Mouse (Mus musculus) cortical plate, adult 2 months (tissue): Measurements from ENCODE around the gene Zfp207. TPM values are rescaled to one million over a fixed set of nuclear protein-coding genes. Genes with fewer than 3 reads are reported as not detected.
A peak's percentile ranks its signal among the peaks of the same experiment; 100 is the strongest.

Experiments used
- H3K27ac ChIP-seq: fragments of 200-500 bp; 2 replicates; pipeline ENCODE4 v1.5.1; 2012; ENCODE audit warnings: low read length, control low read depth, inconsistent platforms; ENCODE audit not compliant: insufficient read depth
- H3K4me1 ChIP-seq: fragments of 200-500 bp; 2 replicates; pipeline ENCODE4 v1.6.1; 2011; ENCODE audit warnings: low read length; ENCODE audit not compliant: control insufficient read depth, insufficient read depth
- H3K4me3 ChIP-seq: fragments of 200-500 bp; 2 replicates; pipeline ENCODE4 v1.5.1; 2011; ENCODE audit warnings: mild to moderate bottlenecking, low read length, control low read depth; ENCODE audit not compliant: insufficient read depth
- CTCF ChIP-seq: fragments of 200-500 bp; IDR thresholded peaks from 2 replicates; pipeline ENCODE4 v1.5.1; 2011; ENCODE audit warnings: mild to moderate bottlenecking, control low read depth, low read length; ENCODE audit not compliant: insufficient read depth; ENCODE audit errors: extremely low read depth
- POLR2A ChIP-seq: fragments of 200-500 bp; IDR thresholded peaks from 2 replicates; pipeline ENCODE4 v1.6.1; 2011; ENCODE audit warnings: mild to moderate bottlenecking, low read length, control low read depth; ENCODE audit not compliant: insufficient read depth; ENCODE audit errors: extremely low read depth
- polyA plus RNA-seq: library from polyadenylated mRNA; depleted of rRNA; stranded (reverse); fragments of >200 nt; gene quantifications from 2 replicates; pipeline ENCODE4 v1.2.3, GENCODE M21; 2012; rRNA removed

Gene Zfp207
- polyA plus RNA-seq, 1 experiment = 121 TPM

- Histone ChIP-seq H3K27ac (no peak overlapping the region), H3K4me3 (peak overlapping the region; percentile 95)
These were observed 46.6 kb downstream of the Zfp207 start for GRCm38 (mm10) chr11:80429500-80430166.

GRCm38 (mm10) chr11:80430366-80430910 lies 47.4 kb downstream of the Zfp207 start:
- Histone ChIP-seq H3K4me3 (no peak overlapping the region; the same call in 1 of the 2 replicates), H3K27ac (no peak overlapping the region), H3K4me1 (peaks cover 2% of the 10 kb centered on the region; the same call in 1 of the 2 replicates)
- TF ChIP-seq POLR2A = no peak
- TF ChIP-seq CTCF = no peak

More at GRCm38 (mm10) chr11:80429500-80430166, 46.6 kb downstream of the Zfp207 start:
- H3K4me1 ChIP-seq = peaks cover 2% of the 10 kb centered on the region; the same call in 1 of the 2 replicates
- TF ChIP-seq POLR2A = no peak
- TF ChIP-seq CTCF = no peak

- Histone ChIP-seq H3K4me1 (no peaks in the 10 kb centered on the region), H3K27ac (no peak overlapping the region), H3K4me3 (no peak overlapping the region)
- TF ChIP-seq CTCF (no peak), POLR2A (no peak)
These were observed 63.8 kb downstream of the Zfp207 start for GRCm38 (mm10) chr11:80446916-80447315.

GRCm38 (mm10) chr11:80449859-80450258 lies 66.8 kb downstream of the Zfp207 start:
- Histone ChIP-seq H3K4me3 (no peak overlapping the region), H3K4me1 (no peaks in the 10 kb centered on the region; the same call in 1 of the 2 replicates), H3K27ac (no peak overlapping the region)
- TF ChIP-seq POLR2A (no peak), CTCF (no peak)

- H3K4me3 ChIP-seq = no peak overlapping the region
- H3K27ac ChIP-seq = no peak overlapping the region
- TF ChIP-seq POLR2A = no peak
- no peak for TF ChIP-seq CTCF
- no peaks in the 10 kb centered on the region; the same call in 1 of the 2 replicates for H3K4me1 ChIP-seq
These were observed 69.2 kb downstream of the Zfp207 start for GRCm38 (mm10) chr11:80452242-80452641.

GRCm38 (mm10) chr11:80453198-80453597 lies 70.1 kb downstream of the Zfp207 start:
- Histone ChIP-seq H3K4me3 (no peak overlapping the region), H3K27ac (no peak overlapping the region), H3K4me1 (no peaks in the 10 kb centered on the region; the same call in 1 of the 2 replicates)
- TF ChIP-seq POLR2A (no peak), CTCF (no peak)

Other genes starting within 250 kb of the Zfp207 start
- gene Tefm, start 241.1 kb upstream of the Zfp207 start, polyA plus RNA-seq = 7.8 and 9.0 TPM in 2 replicates
- 5.6 and 7.2 TPM in 2 replicates for gene Adap2, start 229.2 kb upstream of the Zfp207 start, polyA plus RNA-seq
- gene Rnf135, start 199.4 kb upstream of the Zfp207 start, polyA plus RNA-seq = 4.7 and 5.0 TPM in 2 replicates
- 53.2 and 54.1 TPM in 2 replicates for gene Rhot1, start 174.3 kb upstream of the Zfp207 start, polyA plus RNA-seq
- 7.5 and 8.4 TPM in 2 replicates for gene Rhbdl3, start 82.4 kb upstream of the Zfp207 start, polyA plus RNA-seq
- 27.6 and 30.0 TPM in 2 replicates for gene 5730455P16Rik, start 5.2 kb upstream of the Zfp207 start, polyA plus RNA-seq
- gene Psmd11, start 45.3 kb downstream of the Zfp207 start, polyA plus RNA-seq = 63.5 and 67.0 TPM in 2 replicates
- 215 and 234 TPM in 2 replicates for gene Cdk5r1, start 93.7 kb downstream of the Zfp207 start, polyA plus RNA-seq